Mouse (Mus musculus): ENCODE measurements around the gene Kcnj2.

GRCm38 (mm10) chr11:111088812-111089211 is 22.8 kb downstream of the Kcnj2 start:
- TF ChIP-seq TCF12 (IDR thresholded peaks at IDR 0.05; ENCODE audit: insufficient read depth, poor library complexity, severe bottlenecking), result no peak
- no peak for TF ChIP-seq CEBPB (IDR thresholded peaks at IDR 0.05; ENCODE audit: insufficient read depth, poor library complexity, severe bottlenecking)
- TF ChIP-seq MYOG (IDR thresholded peaks at IDR 0.05; ENCODE audit: control insufficient read depth in 1 of 3, insufficient read depth in 1 of 3, insufficient read length in 2 of 3, low read depth in 2 of 3), result no peak
- no peak for TF ChIP-seq POLR2A (IDR thresholded peaks at IDR 0.05; ENCODE audit: insufficient read length, low read depth)
- no peak for TF ChIP-seq MAX (IDR thresholded peaks at IDR 0.05; ENCODE audit: low read depth)
- no peak for TF ChIP-seq USF1 (IDR thresholded peaks at IDR 0.05; ENCODE audit: low read depth)
- no peak for TF ChIP-seq REST (IDR thresholded peaks at IDR 0.05; ENCODE audit: insufficient read depth, insufficient read length)
- no peak for TF ChIP-seq SRF (IDR thresholded peaks at IDR 0.05; ENCODE audit: control insufficient read depth, insufficient read length, low read depth)
- TF ChIP-seq POLR2AphosphoS2 (IDR thresholded peaks at IDR 0.05; ENCODE audit: insufficient read length, low read depth), result no peak
- peak in 1 of 3 experiments; percentile 36 for TF ChIP-seq MYOD1 (IDR thresholded peaks at IDR 0.05; ENCODE audit: control insufficient read depth in 1 of 3, insufficient read length in 2 of 3, low read depth in 2 of 3)
- TF ChIP-seq TCF3 (IDR thresholded peaks at IDR 0.05; ENCODE audit: insufficient read length, low read depth), result no peak

All from myocyte (in vitro differentiated cells).